17 mouse cellular contexts compared by ENCODE assay signal in genomic region chr13:34605206-34605605, GRCm38 (mm10). TPM values are rescaled to one million over a fixed set of nuclear protein-coding genes. Genes with fewer than 3 reads are reported as not detected.
DNase-seq lines count a peak whose midpoint lies in the region; ATAC-seq and TF ChIP-seq lines count a peak whose summit lies in the region.
"Had no signal": no experiment of that assay in that cellular context is flagged by ENCODE, and none has a peak within 500 bp of the region (broad histone marks: within the 10 kb centered on the region; RNA-seq: fewer than 3 reads in every experiment).

No protein-coding gene starts in this region.

- H3K4me1 ChIP-seq in embryonic facial prominence, embryonic 11.5 days (ENCODE audit: control insufficient read depth, insufficient read depth, low read length), result no peaks in the 10 kb centered on the region
- no peaks in the 10 kb centered on the region for H3K4me1 ChIP-seq in embryonic facial prominence, embryonic 10.5 days
- no peaks in the 10 kb centered on the region for H3K4me1 ChIP-seq in intestine, postnatal 0 days (replicated peaks; ENCODE audit: control insufficient read depth, insufficient read depth, low read length)
- no peaks in the 10 kb centered on the region for H3K4me1 ChIP-seq in intestine, embryonic 16.5 days (ENCODE audit: control insufficient read depth, insufficient read depth, low read length)
- peaks cover 4% of the 10 kb centered on the region; the same call in 1 of the 2 replicates for H3K4me1 ChIP-seq in midbrain, embryonic 15.5 days
- peaks cover 12% of the 10 kb centered on the region for H3K4me1 ChIP-seq in midbrain, embryonic 13.5 days (replicated peaks)
- H3K4me1 ChIP-seq: embryonic facial prominence, embryonic 13.5 days; neural tube, embryonic 13.5 days had no signal

- H3K27ac ChIP-seq in embryonic facial prominence, embryonic 11.5 days (replicated peaks; ENCODE audit: low read depth, low read length), result no peak overlapping the region
- no peak overlapping the region for H3K27ac ChIP-seq in embryonic facial prominence, embryonic 10.5 days (replicated peaks)
- no peak overlapping the region for H3K27ac ChIP-seq in intestine, postnatal 0 days (ENCODE audit: low read depth, low read length)
- H3K27ac ChIP-seq in intestine, embryonic 16.5 days (ENCODE audit: low read length), result no peak overlapping the region
- no peak overlapping the region for H3K27ac ChIP-seq in midbrain, embryonic 15.5 days
- no peak overlapping the region for H3K27ac ChIP-seq in midbrain, embryonic 13.5 days
- H3K27ac ChIP-seq: embryonic facial prominence, embryonic 13.5 days; liver, embryonic 13.5 days; neural tube, embryonic 13.5 days had no signal

- no peak for ATAC-seq in embryonic facial prominence, embryonic 11.5 days (replicated peaks; ENCODE audit: insufficient number of reproducible peaks, low FRiP score, low TSS enrichment, low read depth)
- no peak for ATAC-seq in intestine, postnatal 0 days
- no peak for ATAC-seq in intestine, embryonic 16.5 days
- peak; percentile 66; the same call in 1 of the 2 replicates for ATAC-seq in midbrain, embryonic 15.5 days (replicated peaks)
- ATAC-seq in midbrain, embryonic 13.5 days, result no peak
- ATAC-seq: inflammation-experienced regulatory T-cells, adult 6 months had no signal

- no peak overlapping the region for H3K4me2 ChIP-seq in embryonic facial prominence, embryonic 11.5 days (ENCODE audit: low read depth, low read length)
- no peak overlapping the region for H3K4me2 ChIP-seq in intestine, postnatal 0 days (replicated peaks; ENCODE audit: low read depth)
- no peak overlapping the region for H3K4me2 ChIP-seq in intestine, embryonic 16.5 days (ENCODE audit: low read depth, low read length)
- no peak overlapping the region for H3K4me2 ChIP-seq in midbrain, embryonic 15.5 days
- H3K4me2 ChIP-seq in midbrain, embryonic 13.5 days (replicated peaks), result no peak overlapping the region
- H3K4me2 ChIP-seq: embryonic facial prominence, embryonic 13.5 days; liver, embryonic 13.5 days; neural tube, embryonic 13.5 days had no signal

- H3K36me3 ChIP-seq in embryonic facial prominence, embryonic 11.5 days (replicated peaks; ENCODE audit: control insufficient read depth, insufficient read depth, low read depth, low read length), result no peaks in the 10 kb centered on the region
- no peaks in the 10 kb centered on the region for H3K36me3 ChIP-seq in embryonic facial prominence, embryonic 10.5 days (replicated peaks)
- no peaks in the 10 kb centered on the region for H3K36me3 ChIP-seq in intestine, postnatal 0 days (ENCODE audit: control insufficient read depth, insufficient read depth)
- H3K36me3 ChIP-seq in intestine, embryonic 16.5 days (ENCODE audit: control insufficient read depth, insufficient read depth, low read length), result no peaks in the 10 kb centered on the region
- H3K36me3 ChIP-seq in midbrain, embryonic 15.5 days (replicated peaks), result no peaks in the 10 kb centered on the region
- H3K36me3 ChIP-seq in midbrain, embryonic 13.5 days, result no peaks in the 10 kb centered on the region
- H3K36me3 ChIP-seq: embryonic facial prominence, embryonic 13.5 days; forebrain, embryonic 10.5 days; liver, embryonic 13.5 days; neural tube, embryonic 13.5 days had no signal

- WGBS in embryonic facial prominence, embryonic 11.5 days, result 68% methylated on average over 5 of the region's 5 CpGs
- 72% methylated on average over 5 of the region's 5 CpGs for WGBS in embryonic facial prominence, embryonic 10.5 days
- WGBS in intestine, postnatal 0 days, result 70% methylated on average over 5 of the region's 5 CpGs
- 77% methylated on average over 5 of the region's 5 CpGs for WGBS in intestine, embryonic 16.5 days
- WGBS in midbrain, embryonic 15.5 days, result 55% methylated on average over 5 of the region's 5 CpGs
- WGBS in midbrain, embryonic 13.5 days, result 65% methylated on average over 5 of the region's 5 CpGs

- DNase-seq in embryonic facial prominence, embryonic 11.5 days (ENCODE audit: low spot score), result peak; percentile 8
- no peak for DNase-seq in embryonic facial prominence, embryonic 10.5 days (ENCODE audit: low spot score)
- peak; percentile 13 for DNase-seq in retina, embryonic 14.5 days (ENCODE audit: low spot score)
- DNase-seq in left cerebral cortex, adult 8-10 months (ENCODE audit: low spot score in 2 of 2), result no peak
- DNase-seq: adrenal gland, postnatal 14 days; cerebellum, adult 9-10 months; heart, postnatal 14 days; liver, embryonic 13.5 days had no signal

- H3K4me3 ChIP-seq in embryonic facial prominence, embryonic 11.5 days (ENCODE audit: low read depth, low read length), result no peak overlapping the region
- no peak overlapping the region for H3K4me3 ChIP-seq in embryonic facial prominence, embryonic 10.5 days
- H3K4me3 ChIP-seq in intestine, postnatal 0 days (ENCODE audit: low read depth, low read length), result no peak overlapping the region
- no peak overlapping the region for H3K4me3 ChIP-seq in intestine, embryonic 16.5 days (ENCODE audit: low read length)
- no peak overlapping the region for H3K4me3 ChIP-seq in midbrain, embryonic 15.5 days
- H3K4me3 ChIP-seq in midbrain, embryonic 13.5 days (replicated peaks), result no peak overlapping the region
- H3K4me3 ChIP-seq: embryonic facial prominence, embryonic 13.5 days; forebrain, embryonic 10.5 days; liver, embryonic 13.5 days; neural tube, embryonic 13.5 days had no signal

- H3K9ac ChIP-seq in embryonic facial prominence, embryonic 11.5 days (replicated peaks; ENCODE audit: low read length), result no peak overlapping the region
- H3K9ac ChIP-seq in intestine, postnatal 0 days (ENCODE audit: low read depth, low read length), result no peak overlapping the region
- H3K9ac ChIP-seq in intestine, embryonic 16.5 days (ENCODE audit: low read depth, low read length), result no peak overlapping the region
- H3K9ac ChIP-seq in midbrain, embryonic 15.5 days, result no peak overlapping the region
- H3K9ac ChIP-seq in midbrain, embryonic 13.5 days (replicated peaks), result no peak overlapping the region
- H3K9ac ChIP-seq: embryonic facial prominence, embryonic 13.5 days; liver, embryonic 13.5 days had no signal

- H3K27me3 ChIP-seq in embryonic facial prominence, embryonic 11.5 days (ENCODE audit: control insufficient read depth, insufficient read depth, low read length), result no peaks in the 10 kb centered on the region
- no peaks in the 10 kb centered on the region for H3K27me3 ChIP-seq in embryonic facial prominence, embryonic 10.5 days (replicated peaks; ENCODE audit: low read depth, poor library complexity, severe bottlenecking)
- H3K27me3 ChIP-seq in intestine, postnatal 0 days (replicated peaks; ENCODE audit: control insufficient read depth, insufficient read depth, low read length), result no peaks in the 10 kb centered on the region
- no peaks in the 10 kb centered on the region for H3K27me3 ChIP-seq in intestine, embryonic 16.5 days (replicated peaks; ENCODE audit: control insufficient read depth, insufficient read depth, low read length)
- no peaks in the 10 kb centered on the region for H3K27me3 ChIP-seq in midbrain, embryonic 15.5 days (replicated peaks)
- no peaks in the 10 kb centered on the region for H3K27me3 ChIP-seq in midbrain, embryonic 13.5 days
- H3K27me3 ChIP-seq: embryonic facial prominence, embryonic 13.5 days; liver, embryonic 13.5 days; neural tube, embryonic 13.5 days had no signal

- peak; percentile 26; the same call in 1 of the 2 replicates for TF ChIP-seq CTCF in intestine, postnatal 0 days (IDR thresholded peaks at IDR 0.05; ENCODE audit: low read depth)

- H3K9me3 ChIP-seq in embryonic facial prominence, embryonic 11.5 days (replicated peaks; ENCODE audit: control insufficient read depth, low read length), result no peaks in the 10 kb centered on the region
- H3K9me3 ChIP-seq in embryonic facial prominence, embryonic 10.5 days, result no peaks in the 10 kb centered on the region
- H3K9me3 ChIP-seq in intestine, postnatal 0 days (ENCODE audit: control insufficient read depth), result no peaks in the 10 kb centered on the region
- H3K9me3 ChIP-seq in intestine, embryonic 16.5 days (ENCODE audit: control insufficient read depth, low read length), result no peaks in the 10 kb centered on the region
- no peaks in the 10 kb centered on the region for H3K9me3 ChIP-seq in midbrain, embryonic 15.5 days
- H3K9me3 ChIP-seq in midbrain, embryonic 13.5 days, result no peaks in the 10 kb centered on the region
- H3K9me3 ChIP-seq: embryonic facial prominence, embryonic 13.5 days; forebrain, embryonic 10.5 days; liver, embryonic 13.5 days; neural tube, embryonic 13.5 days had no signal

RNA-seq across cellular contexts. Expression of gene Pxdc1, which starts 48.1 kb away (rescaled TPM):
- polyA plus RNA-seq in embryonic facial prominence, embryonic 11.5 days (2014; fragmentation: Nextera tagmentation; extraction: Ambion mirVana), result 6.2 and 8.0 TPM in 2 replicates
- polyA plus RNA-seq in embryonic facial prominence, embryonic 10.5 days (2016; fragmentation: Nextera tagmentation; extraction: Ambion mirVana), result 4.1 TPM in 2 replicates
- polyA plus RNA-seq in intestine, postnatal 0 days (2015; fragmentation: Nextera tagmentation; extraction: Ambion mirVana), result 71.3 and 80.4 TPM in 2 replicates
- 22.6 and 25.6 TPM in 2 replicates for polyA plus RNA-seq in intestine, embryonic 16.5 days (2015; fragmentation: Nextera tagmentation; extraction: Ambion mirVana)
- 8.4 and 9.8 TPM in 2 replicates for polyA plus RNA-seq in midbrain, embryonic 15.5 days (2015; fragmentation: Nextera tagmentation; extraction: Ambion mirVana)
- 7.8 and 8.3 TPM in 2 replicates for polyA plus RNA-seq in midbrain, embryonic 13.5 days (2015; fragmentation: Nextera tagmentation; extraction: Ambion mirVana)
- 1 to 10 TPM; 4.0 to 6.0 (median 4.6) TPM for total RNA-seq in left cerebral cortex, adult 8-10 months (2022)
- total RNA-seq: granulocyte monocyte progenitor cell, adult 5-6 weeks had no signal

Comparison
In these comparisons a context has a peak if more than half of its experiments do, and no peak if none do; other contexts are left out.
1. DNase-seq: peak in embryonic facial prominence, embryonic 11.5 days (single experiment) and retina, embryonic 14.5 days (single experiment); none in embryonic facial prominence, embryonic 10.5 days (single experiment) and left cerebral cortex, adult 8-10 months (0 of 2).